Mouse (Mus musculus) heart, adult 2 months (tissue): ENCODE measurements around the gene Hes2. TPM values are rescaled to one million over a fixed set of nuclear protein-coding genes. Genes with fewer than 3 reads are reported as not detected.

Experiments
- DNase-seq, 2 experiments: peaks; one replicate each; pipeline ENCODE4 v3.0.0; 2021
- H3K27ac ChIP-seq: fragments of 200-600 bp; 2 replicates; pipeline ENCODE4 v1.8.1; 2022
- H3K27me3 ChIP-seq: fragments of 200-500 bp; 2 replicates; pipeline ENCODE4 v1.6.1; 2012; ENCODE audit warnings: mild to moderate bottlenecking, low read length, inconsistent platforms, mixed read lengths; ENCODE audit not compliant: control insufficient read depth, insufficient read depth
- H3K36me3 ChIP-seq: fragments of 200-500 bp; 2 replicates; pipeline ENCODE4 v1.6.1; 2012; ENCODE audit warnings: low read length, inconsistent platforms; ENCODE audit not compliant: control insufficient read depth, insufficient read depth
- H3K4me1 ChIP-seq: fragments of 200-500 bp; 2 replicates; pipeline ENCODE4 v1.6.1; 2011; ENCODE audit warnings: low read length; ENCODE audit not compliant: control insufficient read depth, insufficient read depth
- H3K4me3 ChIP-seq: fragments of 200-600 bp; 2 replicates; pipeline ENCODE4 v1.8.1; 2022
- H3K79me2 ChIP-seq: fragments of 200-500 bp; replicated peaks from 2 replicates; pipeline ENCODE4 v1.6.1; 2012; ENCODE audit warnings: mild to moderate bottlenecking, inconsistent platforms, low read length, moderate library complexity, mixed read lengths; ENCODE audit not compliant: control insufficient read depth, insufficient read depth
- H3K9ac ChIP-seq: fragments of 200-500 bp; 2 replicates; pipeline ENCODE4 v1.6.1; 2012; ENCODE audit warnings: low read depth, mild to moderate bottlenecking, control low read depth, inconsistent platforms, low read length, mixed read lengths
- CTCF ChIP-seq: fragments of 200-600 bp; IDR thresholded peaks from 2 replicates; pipeline ENCODE4 v1.8.1; 2022; ENCODE audit warnings: antibody characterized with exemption, mild to moderate bottlenecking, moderate library complexity
- EP300 ChIP-seq: fragments of 200-500 bp; IDR thresholded peaks from 2 replicates; pipeline ENCODE4 v1.6.1; 2011; ENCODE audit warnings: low read depth, low read length, control low read depth; ENCODE audit not compliant: insufficient read depth
- POLR2A ChIP-seq: fragments of 200-500 bp; IDR thresholded peaks from 2 replicates; pipeline ENCODE4 v1.6.1; 2011; ENCODE audit warnings: mild to moderate bottlenecking, low read depth, low read length, control low read depth; ENCODE audit not compliant: insufficient read depth
- WGBS: fragments of 180-500 bp; shearing (Covaris S2); methylation state at CpG from one replicate; pipeline ENCODE4 v1.1.7; 2018; 5-methylcytosine and 5-hydroxymethylcytosine counted together
- intact Hi-C: fragments of 180-260 bp; cut with DNase I; formaldehyde crosslinking; loops from one replicate; pipeline ENCODE4 v1.15.1; 2025
- polyA plus RNA-seq: library from polyadenylated mRNA; depleted of rRNA; stranded (reverse); fragments of >200 nt; gene quantifications from 2 replicates; pipeline ENCODE4 v1.2.3, GENCODE M21; 2012
- total RNA-seq, 2 experiments: library from RNA; stranded (reverse); gene quantifications; 2 replicates each; pipeline ENCODE4 v1.2.3; 2021

Hes2 gene
- total and polyA plus RNA-seq, 3 experiments = not detected

- Histone ChIP-seq H3K79me2 (no peaks in the 10 kb centered on the region), H3K9ac (no peak overlapping the region), H3K27ac (no peak overlapping the region), H3K4me1 (no peaks in the 10 kb centered on the region), H3K4me3 (no peak overlapping the region), H3K36me3 (no peaks in the 10 kb centered on the region), H3K27me3 (peaks cover 15% of the 10 kb centered on the region)
- intact Hi-C loops = no loop called here
- no peak for DNase-seq
- TF ChIP-seq POLR2A (no peak), EP300 (no peak), CTCF (no peak)
- WGBS = 52% methylated on average over 2 of the region's 2 CpGs
Observed at GRCm38 (mm10) chr4:152162748-152163147, 4.1 kb downstream of the Hes2 start.

GRCm38 (mm10) chr4:152165036-152165931 lies 6.6 kb downstream of the Hes2 start:
- WGBS = 26% methylated on average over 22 of the region's 22 CpGs
- Histone ChIP-seq H3K4me3 (no peak overlapping the region), H3K4me1 (no peaks in the 10 kb centered on the region), H3K27ac (no peak overlapping the region), H3K79me2 (no peaks in the 10 kb centered on the region), H3K9ac (no peak overlapping the region), H3K27me3 (peaks cover under 1% of the 10 kb centered on the region; the same call in 1 of the 2 replicates), H3K36me3 (no peaks in the 10 kb centered on the region)
- TF ChIP-seq EP300 = no peak
- TF ChIP-seq POLR2A = no peak
- 0 out of 2 replicates have a peak, but pooled peaks have one; percentile 100 for TF ChIP-seq CTCF
- peak; percentile 74 to 85 for DNase-seq
- intact Hi-C loops = no loop called here

DNA sequence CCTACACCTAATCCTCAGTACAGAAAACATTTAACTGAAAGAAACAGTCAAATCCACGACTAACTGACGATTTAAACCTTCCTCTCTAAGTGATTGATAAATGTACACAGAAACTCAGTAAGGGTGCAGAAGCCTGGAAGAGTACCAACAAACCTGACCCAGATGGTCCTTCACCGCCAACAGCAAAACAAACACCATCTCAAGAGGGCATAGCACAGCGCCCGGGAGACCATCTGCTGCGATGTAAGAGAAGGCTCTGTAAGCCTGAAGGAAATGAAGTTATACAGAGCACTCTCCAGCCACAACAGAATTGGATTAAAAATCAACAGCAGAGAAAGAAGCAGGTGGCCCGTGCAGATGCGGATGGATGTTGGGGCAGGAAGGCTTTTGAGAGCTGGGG lies 9.4 kb downstream of the Hes2 start:
- no peaks in the 10 kb centered on the region for H3K27me3 ChIP-seq
- no peaks in the 10 kb centered on the region for H3K36me3 ChIP-seq
- intact Hi-C loops = no loop called here
- no peaks in the 10 kb centered on the region for H3K4me1 ChIP-seq
- no peaks in the 10 kb centered on the region for H3K79me2 ChIP-seq
- TF ChIP-seq CTCF (no peak), POLR2A (no peak)
- no peak overlapping the region for H3K4me3 ChIP-seq
- no peak overlapping the region for H3K9ac ChIP-seq
- H3K27ac ChIP-seq = no peak overlapping the region
- no peak for DNase-seq
- 71% methylated on average over 8 of the region's 8 CpGs for WGBS

- TF ChIP-seq POLR2A = no peak
- TF ChIP-seq CTCF = no peak
- TF ChIP-seq EP300 = no peak
- no peaks in the 10 kb centered on the region for H3K36me3 ChIP-seq
- no peak for DNase-seq
- intact Hi-C loops = no loop called here
- WGBS = 71% methylated on average over 7 of the region's 7 CpGs
- H3K4me1 ChIP-seq = no peaks in the 10 kb centered on the region
- no peak overlapping the region for H3K27ac ChIP-seq
- H3K79me2 ChIP-seq = no peaks in the 10 kb centered on the region
- H3K9ac ChIP-seq = no peak overlapping the region
- no peak overlapping the region for H3K4me3 ChIP-seq
- no peaks in the 10 kb centered on the region for H3K27me3 ChIP-seq
Observed at GRCm38 (mm10) chr4:152169103-152169502, 10.4 kb downstream of the Hes2 start.

- TF ChIP-seq EP300 = no peak
- no peak for TF ChIP-seq CTCF
- no peak for TF ChIP-seq POLR2A
- H3K27me3 ChIP-seq = no peaks in the 10 kb centered on the region
- H3K36me3 ChIP-seq = no peaks in the 10 kb centered on the region
- H3K27ac ChIP-seq = no peak overlapping the region
- no peak overlapping the region for H3K9ac ChIP-seq
- H3K4me3 ChIP-seq = no peak overlapping the region
- intact Hi-C loops = loop anchor here (5.0 to 10.0 kb wide), 2 partner anchors 157 to 325 kb away; partner anchors contain the start of gene Rpl22
- no peaks in the 10 kb centered on the region for H3K4me1 ChIP-seq
- no peaks in the 10 kb centered on the region for H3K79me2 ChIP-seq
- DNase-seq = no peak
- 84% methylated on average over 10 of the region's 10 CpGs for WGBS
Observed at GRCm38 (mm10) chr4:152170286-152170685, 11.6 kb downstream of the Hes2 start.

DNA sequence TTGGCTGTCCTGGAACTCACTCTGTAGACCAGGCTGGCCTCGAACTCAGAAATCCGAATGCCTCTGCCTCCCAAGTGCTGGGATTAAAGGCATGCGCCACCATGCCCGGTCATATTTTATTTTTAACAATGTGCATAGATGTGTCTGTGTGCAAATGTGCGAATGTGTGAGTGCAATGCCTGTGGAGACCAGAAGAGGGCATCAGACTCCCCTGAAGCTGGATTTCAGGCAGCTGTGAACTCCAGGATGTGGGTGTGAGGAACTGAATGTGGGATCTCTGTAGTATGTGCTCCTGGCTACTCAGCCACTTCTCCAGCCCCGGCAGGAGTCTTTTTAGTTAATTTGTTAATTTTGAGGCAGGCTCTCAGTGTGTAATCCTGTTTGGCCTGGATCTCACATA lies 12.9 kb downstream of the Hes2 start:
- 77% methylated on average over 6 of the region's 6 CpGs for WGBS
- H3K4me3 ChIP-seq = no peak overlapping the region
- H3K36me3 ChIP-seq = no peaks in the 10 kb centered on the region
- no peaks in the 10 kb centered on the region for H3K4me1 ChIP-seq
- no peaks in the 10 kb centered on the region for H3K27me3 ChIP-seq
- H3K79me2 ChIP-seq = no peaks in the 10 kb centered on the region
- TF ChIP-seq POLR2A (no peak), EP300 (no peak), CTCF (peak; percentile 25)
- H3K9ac ChIP-seq = no peak overlapping the region
- no peak overlapping the region for H3K27ac ChIP-seq
- intact Hi-C loops = loop anchor here (5.0 to 10.0 kb wide), 2 partner anchors 156 to 323 kb away; partner anchors contain the start of gene Rpl22
- DNase-seq = no peak
